Mouse (Mus musculus): ENCODE data around the gene Adipor2.

DNA sequence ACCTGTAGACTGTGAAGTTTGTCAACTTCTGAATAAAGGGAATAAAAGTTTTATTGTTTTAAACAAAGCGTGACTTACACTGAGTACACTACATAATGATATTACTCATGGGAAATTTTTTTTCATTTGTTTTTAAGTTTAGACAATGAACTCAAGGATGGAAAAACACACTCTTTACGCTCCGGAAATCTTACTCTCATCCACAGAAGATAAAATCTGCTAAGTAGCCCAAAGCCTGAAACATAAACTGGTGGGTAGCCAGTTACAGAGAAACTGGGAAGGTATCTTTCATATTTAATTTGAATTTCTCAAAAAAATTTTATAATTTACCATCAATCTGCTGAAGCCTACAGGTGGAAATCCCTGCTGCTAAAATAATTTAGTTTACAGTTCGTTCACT lies 31.1 kb downstream of the Adipor2 start:
- TF ChIP-seq CTCF (IDR thresholded peaks at IDR 0.05; ENCODE audit: borderline replicate concordance, extremely low read depth, insufficient read depth, insufficient read length) (no peak), POLR2A (IDR thresholded peaks at IDR 0.05; ENCODE audit: borderline replicate concordance, extremely low read depth, insufficient read depth, insufficient read length, poor library complexity, severe bottlenecking) (no peak)
